ENCODE assay signal across 8 mouse cellular contexts in genomic region chr13:43364985-43365824, GRCm38 (mm10). TPM values are rescaled to one million over a fixed set of nuclear protein-coding genes. Genes with fewer than 3 reads are reported as not detected.
DNase-seq lines count a peak whose midpoint lies in the region; ATAC-seq and TF ChIP-seq lines count a peak whose summit lies in the region.

Gene Sirt5, plus strand, starts transcription at chr13:43365496.

- peak; percentile 97 for ATAC-seq in forebrain, embryonic 11.5 days (replicated peaks; ENCODE audit: low FRiP score)
- peak; percentile 95 for ATAC-seq in heart, postnatal 0 days (ENCODE audit: insufficient read depth, low read depth)
- peak; percentile 86 for ATAC-seq in liver, embryonic 16.5 days (ENCODE audit: low read depth)
- ATAC-seq in neural tube, embryonic 13.5 days (ENCODE audit: low read depth) = peak; percentile 94

- no peak for TF ChIP-seq EP300 in heart, postnatal 0 days (IDR thresholded peaks at IDR 0.05; ENCODE audit: low read depth)

- peak within 1 kb of the TSS; percentile 57; the same call in 1 of the 2 replicates for H3K27ac ChIP-seq in forebrain, embryonic 11.5 days (ENCODE audit: low read depth, low read length)
- H3K27ac ChIP-seq in heart, postnatal 0 days (ENCODE audit: low read depth) = peak within 1 kb of the TSS; percentile 77
- H3K27ac ChIP-seq in liver, embryonic 16.5 days (ENCODE audit: low read length) = peak within 1 kb of the TSS; percentile 43; the same call in 1 of the 2 replicates
- peak within 1 kb of the TSS; percentile 71 for H3K27ac ChIP-seq in neural tube, embryonic 13.5 days (replicated peaks)
- H3K27ac ChIP-seq in testis, adult 2 months (ENCODE audit: control insufficient read depth, insufficient read depth, low read depth, low read length) = no peak within 1 kb of the TSS

- peak; percentile 90 to 94 for DNase-seq in CD8-positive naive resting alpha-beta T cell, adult 2 months (ENCODE audit: low read depth in 2 of 2, low spot score in 2 of 2)
- peak; percentile 77 for DNase-seq in c-Kit-positive CD71-negative TER-119-negative erythroid progenitor cells, embryonic 14.5 days (ENCODE audit: low read depth)
- peak; percentile 97 for DNase-seq in forebrain, embryonic 11.5 days (ENCODE audit: low spot score)
- peak; percentile 88 for DNase-seq in heart, postnatal 0 days (ENCODE audit: low spot score)
- peak; percentile 95 to 96 for DNase-seq in kidney, postnatal 4 days

- WGBS in forebrain, embryonic 11.5 days = 15% methylated on average over 42 of the region's 42 CpGs
- WGBS in heart, postnatal 0 days = 14% methylated on average over 42 of the region's 42 CpGs
- 12% methylated on average over 42 of the region's 42 CpGs for WGBS in liver, embryonic 16.5 days (ENCODE audit: insufficient replicate concordance)
- WGBS in neural tube, embryonic 13.5 days = 16% methylated on average over 42 of the region's 42 CpGs

- no peaks in the 10 kb centered on the region for H3K9me3 ChIP-seq in forebrain, embryonic 11.5 days (ENCODE audit: control insufficient read depth, low read length)
- H3K9me3 ChIP-seq in heart, postnatal 0 days (replicated peaks; ENCODE audit: control insufficient read depth, low read length) = no peaks in the 10 kb centered on the region
- H3K9me3 ChIP-seq in liver, embryonic 16.5 days (replicated peaks; ENCODE audit: control insufficient read depth, low read length) = no peaks in the 10 kb centered on the region
- H3K9me3 ChIP-seq in neural tube, embryonic 13.5 days = no peaks in the 10 kb centered on the region

- no peaks in the 10 kb centered on the region for H3K36me3 ChIP-seq in forebrain, embryonic 11.5 days (ENCODE audit: control insufficient read depth, insufficient read depth, low read length)
- H3K36me3 ChIP-seq in heart, postnatal 0 days (replicated peaks; ENCODE audit: control insufficient read depth, insufficient read depth, low read length) = no peaks in the 10 kb centered on the region
- no peaks in the 10 kb centered on the region for H3K36me3 ChIP-seq in liver, embryonic 16.5 days (ENCODE audit: control insufficient read depth, insufficient read depth)
- H3K36me3 ChIP-seq in neural tube, embryonic 13.5 days = no peaks in the 10 kb centered on the region
- H3K36me3 ChIP-seq in testis, adult 2 months (ENCODE audit: control insufficient read depth, insufficient read depth, low read length) = no peaks in the 10 kb centered on the region

- peak within 1 kb of the TSS; percentile 80 for H3K4me2 ChIP-seq in forebrain, embryonic 11.5 days (ENCODE audit: low read depth, low read length, severe bottlenecking)
- H3K4me2 ChIP-seq in heart, postnatal 0 days (ENCODE audit: low read depth, low read length) = peak within 1 kb of the TSS; percentile 83
- H3K4me2 ChIP-seq in liver, embryonic 16.5 days (ENCODE audit: low read depth, low read length) = peak within 1 kb of the TSS; percentile 80
- H3K4me2 ChIP-seq in neural tube, embryonic 13.5 days = peak within 1 kb of the TSS; percentile 79

- no peaks in the 10 kb centered on the region for H3K27me3 ChIP-seq in forebrain, embryonic 11.5 days (ENCODE audit: control insufficient read depth, insufficient read depth, low read length)
- H3K27me3 ChIP-seq in heart, postnatal 0 days (ENCODE audit: control insufficient read depth, insufficient read depth, low read length) = no peaks in the 10 kb centered on the region
- H3K27me3 ChIP-seq in liver, embryonic 16.5 days (ENCODE audit: control insufficient read depth, insufficient read depth, low read depth, low read length) = no peaks in the 10 kb centered on the region
- H3K27me3 ChIP-seq in neural tube, embryonic 13.5 days = no peaks in the 10 kb centered on the region
- H3K27me3 ChIP-seq in testis, adult 2 months (ENCODE audit: control insufficient read depth, insufficient read depth, low read length) = no peaks in the 10 kb centered on the region

- no peak for TF ChIP-seq POLR2A in testis, adult 2 months (IDR thresholded peaks at IDR 0.05; ENCODE audit: control insufficient read depth, low read depth, low read length)

- H3K4me1 ChIP-seq in forebrain, embryonic 11.5 days (replicated peaks; ENCODE audit: control insufficient read depth, insufficient read depth, low read length) = peaks cover 5% of the 10 kb centered on the region; the same call in 1 of the 2 replicates
- H3K4me1 ChIP-seq in heart, postnatal 0 days (ENCODE audit: control insufficient read depth, insufficient read depth) = 0 out of 2 replicates have a peak, but pooled peaks cover 5% of the 10 kb centered on the region
- peaks cover 3% of the 10 kb centered on the region; the same call in 1 of the 2 replicates for H3K4me1 ChIP-seq in liver, embryonic 16.5 days (ENCODE audit: control insufficient read depth, low read depth, low read length)
- peaks cover 16% of the 10 kb centered on the region for H3K4me1 ChIP-seq in neural tube, embryonic 13.5 days (replicated peaks)
- peaks cover 3% of the 10 kb centered on the region for H3K4me1 ChIP-seq in testis, adult 2 months (ENCODE audit: control insufficient read depth, insufficient read depth, low read length)

- TF ChIP-seq CTCF in heart, postnatal 0 days (IDR thresholded peaks at IDR 0.05; ENCODE audit: low read depth) = peak; percentile 88
- TF ChIP-seq CTCF in testis, adult 2 months (IDR thresholded peaks at IDR 0.05; ENCODE audit: control insufficient read depth, insufficient read depth, insufficient replicate concordance, low read depth, low read length) = peak; percentile 68; the same call in 1 of the 2 replicates

- H3K4me3 ChIP-seq in forebrain, embryonic 11.5 days (ENCODE audit: low read depth, low read length) = peak within 1 kb of the TSS; percentile 56
- H3K4me3 ChIP-seq in heart, postnatal 0 days (ENCODE audit: low read depth, low read length) = peak within 1 kb of the TSS; percentile 69
- peak within 1 kb of the TSS; percentile 67 for H3K4me3 ChIP-seq in liver, embryonic 16.5 days (ENCODE audit: low read depth, low read length)
- peak within 1 kb of the TSS; percentile 61 for H3K4me3 ChIP-seq in neural tube, embryonic 13.5 days
- peak within 1 kb of the TSS; percentile 84 for H3K4me3 ChIP-seq in testis, adult 2 months (ENCODE audit: control insufficient read depth, low read depth, low read length)

- peak within 1 kb of the TSS; percentile 79 for H3K9ac ChIP-seq in forebrain, embryonic 11.5 days (ENCODE audit: low read length)
- H3K9ac ChIP-seq in heart, postnatal 0 days (replicated peaks; ENCODE audit: low read depth, low read length) = peak within 1 kb of the TSS; percentile 74
- H3K9ac ChIP-seq in liver, embryonic 16.5 days (ENCODE audit: low read depth, low read length) = peak within 1 kb of the TSS; percentile 66
- H3K9ac ChIP-seq in neural tube, embryonic 13.5 days = peak within 1 kb of the TSS; percentile 78

RNA-seq across cellular contexts. Expression of gene Sirt5, which starts in this region (rescaled TPM):
- 28.9 and 30.6 TPM in 2 replicates for polyA plus RNA-seq in forebrain, embryonic 11.5 days (2014; fragmentation: Nextera tagmentation; extraction: Ambion mirVana)
- total RNA-seq in heart, postnatal 0 days (2014; rRNA removed; ENCODE audit: low replicate concordance) = 44.0 and 60.4 TPM in 2 replicates
- 47.0 and 47.4 TPM in 2 replicates for polyA plus RNA-seq in heart, postnatal 0 days (2015; fragmentation: Nextera tagmentation; extraction: Ambion mirVana)
- 5.1 and 6.0 TPM in 2 replicates for polyA plus RNA-seq in liver, embryonic 16.5 days (2015; fragmentation: Nextera tagmentation; extraction: Ambion mirVana)
- polyA plus RNA-seq in neural tube, embryonic 13.5 days (2015; fragmentation: Nextera tagmentation; extraction: Ambion mirVana) = 30.6 and 33.4 TPM in 2 replicates
- 5.2 and 6.0 TPM in 2 replicates for polyA plus RNA-seq in testis, adult 2 months (2012; rRNA removed)
